Mouse (Mus musculus) kidney, postnatal 0 days (tissue): ENCODE measurements around the gene Rhobtb1. TPM values are rescaled to one million over a fixed set of nuclear protein-coding genes. Genes with fewer than 3 reads are reported as not detected.

Source experiments
- ATAC-seq: fragments of 200-750 bp; cut with Nextera tagmentation; replicated peaks from 2 replicates; pipeline ENCODE4 v1.8.0; 2017; ENCODE audit warnings: low read depth, moderate number of reproducible peaks, moderate TSS enrichment, moderate library complexity; ENCODE audit not compliant: low FRiP score
- DNase-seq: peaks from one replicate; pipeline ENCODE4 v3.0.0-alpha.2; 2016; ENCODE audit warnings: low spot score
- H3K27ac ChIP-seq: fragments of 300-500 bp; sonication (generic); 2 replicates; pipeline ENCODE4 v1.5.1; 2014; ENCODE audit warnings: mild to moderate bottlenecking
- H3K27me3 ChIP-seq: fragments of 300-500 bp; sonication (generic); 2 replicates; pipeline ENCODE4 v1.6.1; 2014; ENCODE audit warnings: low read length, mixed read lengths; ENCODE audit not compliant: insufficient read depth
- H3K36me3 ChIP-seq: fragments of 300-500 bp; sonication (generic); 2 replicates; pipeline ENCODE4 v1.6.1; 2014; ENCODE audit warnings: low read length, mixed read lengths; ENCODE audit not compliant: insufficient read depth
- H3K4me1 ChIP-seq: fragments of 300-500 bp; sonication (generic); replicated peaks from 2 replicates; pipeline ENCODE4 v1.6.1; 2014; ENCODE audit warnings: antibody characterized with exemption, low read length, mixed read lengths; ENCODE audit not compliant: insufficient read depth
- H3K4me2 ChIP-seq: fragments of 300-500 bp; sonication (generic); 2 replicates; pipeline ENCODE4 v1.6.1; 2014; ENCODE audit warnings: mild to moderate bottlenecking, low read length, moderate library complexity, mixed read lengths
- H3K4me3 ChIP-seq: fragments of 300-500 bp; sonication (generic); replicated peaks from 2 replicates; pipeline ENCODE4 v1.5.1; 2014; ENCODE audit warnings: low read depth, low read length
- H3K9ac ChIP-seq: fragments of 300-500 bp; sonication (generic); 2 replicates; pipeline ENCODE4 v1.6.1; 2014; ENCODE audit warnings: low read depth, low read length
- H3K9me3 ChIP-seq: fragments of 300-500 bp; sonication (generic); replicated peaks from 2 replicates; pipeline ENCODE4 v1.6.1; 2016; ENCODE audit warnings: low read length, inconsistent platforms, mixed read lengths
- CTCF ChIP-seq: IDR thresholded peaks from 2 replicates; pipeline ENCODE4 v1.5.1; 2016; ENCODE audit warnings: antibody characterized with exemption, low read depth, mild to moderate bottlenecking, moderate library complexity
- whole genome bisulfite sequencing: fragments of 180-500 bp; shearing (Covaris S2); extraction: QIAGEN DNeasy Blood & Tissue Kit; methylation state at CpG from one replicate; pipeline ENCODE4 v1.1.7; 2014; 5-methylcytosine and 5-hydroxymethylcytosine counted together
- polyA plus RNA-seq: library from polyadenylated mRNA; unstranded; fragments of >200 nt; fragmentation: Nextera tagmentation; extraction: Ambion mirVana; gene quantifications from 2 replicates; pipeline ENCODE4 v1.2.1, GENCODE M21; 2015

The Rhobtb1 gene
- polyA plus RNA-seq, 1 experiment from 2014 or later, result 24.6 TPM

- no peak overlapping the region for H3K9ac ChIP-seq
- no peak for DNase-seq
- H3K4me3 ChIP-seq, result no peak overlapping the region
- H3K4me1 ChIP-seq, result no peaks in the 10 kb centered on the region
- no peaks in the 10 kb centered on the region for H3K9me3 ChIP-seq
- ATAC-seq, result no peak
- H3K27me3 ChIP-seq, result no peaks in the 10 kb centered on the region
- no peak overlapping the region for H3K27ac ChIP-seq
- no peak overlapping the region for H3K4me2 ChIP-seq
- H3K36me3 ChIP-seq, result no peaks in the 10 kb centered on the region; the same call in 1 of the 2 replicates
- 84% methylated on average over 6 of the region's 6 CpGs for WGBS
- TF ChIP-seq CTCF, result no peak
Measured at GRCm38 (mm10) chr10:69331231-69331630, 180.0 kb downstream of the Rhobtb1 start.

GRCm38 (mm10) chr10:69333212-69333611 is 182.0 kb downstream of the Rhobtb1 start:
- WGBS, result 90% methylated on average over 11 of the region's 11 CpGs
- Histone ChIP-seq H3K4me2 (no peak overlapping the region), H3K36me3 (peaks cover 6% of the 10 kb centered on the region; the same call in 1 of the 2 replicates), H3K27ac (no peak overlapping the region), H3K4me3 (no peak overlapping the region), H3K27me3 (no peaks in the 10 kb centered on the region), H3K4me1 (no peaks in the 10 kb centered on the region), H3K9ac (no peak overlapping the region), H3K9me3 (no peaks in the 10 kb centered on the region)
- ATAC-seq, result no peak
- no peak for DNase-seq
- no peak for TF ChIP-seq CTCF

- Histone ChIP-seq H3K27me3 (no peaks in the 10 kb centered on the region), H3K4me3 (no peak overlapping the region), H3K9me3 (no peaks in the 10 kb centered on the region), H3K4me1 (no peaks in the 10 kb centered on the region), H3K36me3 (peaks cover 13% of the 10 kb centered on the region), H3K4me2 (no peak overlapping the region), H3K9ac (no peak overlapping the region), H3K27ac (no peak overlapping the region)
- no peak for TF ChIP-seq CTCF
- DNase-seq, result no peak
- 70% methylated on average over 16 of the region's 16 CpGs for WGBS
- ATAC-seq, result no peak
Measured at GRCm38 (mm10) chr10:69334271-69335194, 183.3 kb downstream of the Rhobtb1 start.

GRCm38 (mm10) chr10:69335195-69335536 is 183.9 kb downstream of the Rhobtb1 start:
- Histone ChIP-seq H3K9me3 (no peaks in the 10 kb centered on the region), H3K4me3 (no peak overlapping the region), H3K9ac (no peak overlapping the region), H3K27me3 (no peaks in the 10 kb centered on the region), H3K36me3 (peaks cover 17% of the 10 kb centered on the region), H3K4me2 (no peak overlapping the region), H3K4me1 (no peaks in the 10 kb centered on the region), H3K27ac (0 out of 2 replicates have a peak overlapping the region, but pooled peaks have one; percentile 0)
- ATAC-seq, result no peak
- no peak for DNase-seq
- 71% methylated on average over 7 of the region's 7 CpGs for WGBS
- TF ChIP-seq CTCF, result no peak

GRCm38 (mm10) chr10:69335611-69336010 is 184.4 kb downstream of the Rhobtb1 start:
- no peak for ATAC-seq
- TF ChIP-seq CTCF, result no peak
- H3K27ac ChIP-seq, result 0 out of 2 replicates have a peak overlapping the region, but pooled peaks have one; percentile 0

GRCm38 (mm10) chr10:69336219-69336618 is 185.0 kb downstream of the Rhobtb1 start:
- H3K9ac ChIP-seq, result no peak overlapping the region
- no peak overlapping the region for H3K4me2 ChIP-seq
- no peak overlapping the region for H3K27ac ChIP-seq
- H3K4me1 ChIP-seq, result no peaks in the 10 kb centered on the region
- peaks cover 25% of the 10 kb centered on the region for H3K36me3 ChIP-seq
- ATAC-seq, result no peak
- no peak for DNase-seq
- H3K4me3 ChIP-seq, result no peak overlapping the region
- H3K27me3 ChIP-seq, result no peaks in the 10 kb centered on the region
- no peak for TF ChIP-seq CTCF
- H3K9me3 ChIP-seq, result no peaks in the 10 kb centered on the region
- 85% methylated on average over 11 of the region's 11 CpGs for WGBS

More at GRCm38 (mm10) chr10:69335611-69336010, 184.4 kb downstream of the Rhobtb1 start:
- Histone ChIP-seq H3K4me1 (no peaks in the 10 kb centered on the region), H3K4me2 (no peak overlapping the region), H3K27me3 (no peaks in the 10 kb centered on the region), H3K9me3 (no peaks in the 10 kb centered on the region), H3K4me3 (no peak overlapping the region), H3K9ac (no peak overlapping the region), H3K36me3 (peaks cover 21% of the 10 kb centered on the region)
- no peak for DNase-seq
- 81% methylated on average over 4 of the region's 4 CpGs for WGBS
